Mouse (Mus musculus) forebrain, embryonic 11.5 days (tissue): ENCODE results near the gene Lgals4. TPM values are rescaled to one million over a fixed set of nuclear protein-coding genes. Genes with fewer than 3 reads are reported as not detected.

Source experiments
- ATAC-seq: fragments of 200-750 bp; cut with Nextera tagmentation; replicated peaks from 2 replicates; pipeline ENCODE4 v1.8.0; 2017; ENCODE audit warnings: moderate TSS enrichment; ENCODE audit not compliant: low FRiP score
- DNase-seq: peaks from one replicate; pipeline ENCODE4 v3.0.0-alpha.2; 2017; ENCODE audit warnings: low spot score
- H3K27ac ChIP-seq: fragments of 300-500 bp; sonication (generic); 2 replicates; pipeline ENCODE4 v1.5.1; 2014; ENCODE audit warnings: low read depth, low read length
- H3K27me3 ChIP-seq: fragments of 300-500 bp; sonication (generic); 2 replicates; pipeline ENCODE4 v1.6.1; 2014; ENCODE audit warnings: mild to moderate bottlenecking, low read length, mixed read lengths; ENCODE audit not compliant: control insufficient read depth, insufficient read depth
- H3K36me3 ChIP-seq: fragments of 300-500 bp; sonication (generic); 2 replicates; pipeline ENCODE4 v1.6.1; 2014; ENCODE audit warnings: mild to moderate bottlenecking, low read length, moderate library complexity, mixed read lengths; ENCODE audit not compliant: control insufficient read depth, insufficient read depth
- H3K4me1 ChIP-seq: fragments of 300-500 bp; sonication (generic); replicated peaks from 2 replicates; pipeline ENCODE4 v1.6.1; 2014; ENCODE audit warnings: low read length, mixed read lengths; ENCODE audit not compliant: control insufficient read depth, insufficient read depth
- H3K4me2 ChIP-seq: fragments of 300-500 bp; sonication (generic); 2 replicates; pipeline ENCODE4 v1.6.1; 2014; ENCODE audit warnings: low read depth, mild to moderate bottlenecking, low read length, moderate library complexity, mixed read lengths; ENCODE audit not compliant: severe bottlenecking
- H3K4me3 ChIP-seq: fragments of 300-500 bp; sonication (generic); 2 replicates; pipeline ENCODE4 v1.5.1; 2014; ENCODE audit warnings: low read depth, low read length
- H3K9ac ChIP-seq: fragments of 300-500 bp; sonication (generic); 2 replicates; pipeline ENCODE4 v1.6.1; 2014; ENCODE audit warnings: low read length
- H3K9me3 ChIP-seq: fragments of 300-500 bp; sonication (generic); 2 replicates; pipeline ENCODE4 v1.6.1; 2016; ENCODE audit warnings: low read length, mixed read lengths; ENCODE audit not compliant: control insufficient read depth
- WGBS: fragments of 180-500 bp; shearing (Covaris S2); extraction: QIAGEN DNeasy Blood & Tissue Kit; methylation state at CpG from one replicate; pipeline ENCODE4 v1.1.7; 2014; 5-methylcytosine and 5-hydroxymethylcytosine counted together
- polyA plus RNA-seq: library from polyadenylated mRNA; unstranded; fragments of >200 nt; fragmentation: Nextera tagmentation; extraction: Ambion mirVana; gene quantifications from 2 replicates; pipeline ENCODE4 v1.2.1, GENCODE M21; 2014

Gene Lgals4
- polyA plus RNA-seq: 1.1 and 1.7 TPM in 2 replicates

GRCm38 (mm10) chr7:28833723-28834347 is at the start of gene Lgals4:
Gene Lgals4, plus strand, starts transcription at chr7:28833854.
- H3K27me3 ChIP-seq: no peaks in the 10 kb centered on the region
- no peak within 1 kb of the TSS for H3K4me2 ChIP-seq
- DNase-seq (no peak), ATAC-seq (no peak)
- H3K27ac ChIP-seq: no peak within 1 kb of the TSS
- H3K4me1 ChIP-seq: no peaks in the 10 kb centered on the region
- 81% methylated on average over 6 of the region's 6 CpGs for WGBS
- no peak within 1 kb of the TSS for H3K4me3 ChIP-seq
- H3K9me3 ChIP-seq: no peaks in the 10 kb centered on the region
- no peak within 1 kb of the TSS for H3K9ac ChIP-seq
- no peaks in the 10 kb centered on the region for H3K36me3 ChIP-seq

DNA sequence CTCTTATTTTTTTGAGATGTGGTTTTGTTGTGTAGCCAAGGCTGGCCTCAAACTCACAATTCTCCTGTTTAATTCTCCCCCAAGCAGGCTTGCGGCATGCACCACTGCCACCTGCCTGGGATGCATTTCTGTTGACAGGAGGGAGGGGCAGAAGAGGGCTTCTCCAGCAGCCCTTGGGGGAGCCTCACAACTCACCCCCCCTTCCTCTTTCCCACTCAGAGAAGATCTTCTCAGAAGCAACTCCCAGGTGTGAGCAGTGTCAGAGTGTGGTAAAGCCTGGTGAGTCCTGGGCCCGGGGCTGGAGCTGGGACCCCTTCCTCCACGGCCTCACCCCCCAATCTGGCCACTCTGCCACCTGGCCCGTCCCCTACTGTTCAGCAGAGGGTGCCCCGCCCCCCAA is 48.5 kb upstream of the Lgals4 start:
- no peaks in the 10 kb centered on the region for H3K9me3 ChIP-seq
- H3K27ac ChIP-seq: no peak overlapping the region
- no peaks in the 10 kb centered on the region for H3K27me3 ChIP-seq
- H3K4me2 ChIP-seq: no peak overlapping the region
- no peaks in the 10 kb centered on the region for H3K4me1 ChIP-seq
- DNase-seq (no peak), ATAC-seq (no peak)
- no peak overlapping the region for H3K4me3 ChIP-seq
- H3K36me3 ChIP-seq: no peaks in the 10 kb centered on the region; the same call in 1 of the 2 replicates
- 77% methylated on average over 5 of the region's 5 CpGs for WGBS
- no peak overlapping the region for H3K9ac ChIP-seq

- H3K9me3 ChIP-seq: no peaks in the 10 kb centered on the region
- H3K4me1 ChIP-seq: no peaks in the 10 kb centered on the region
- H3K4me2 ChIP-seq: no peak overlapping the region
- DNase-seq: no peak
- H3K27me3 ChIP-seq: no peaks in the 10 kb centered on the region
- H3K9ac ChIP-seq: no peak overlapping the region
- no peak for ATAC-seq
- H3K27ac ChIP-seq: no peak overlapping the region
- 96% methylated on average over 9 of the region's 9 CpGs for WGBS
- H3K36me3 ChIP-seq: no peaks in the 10 kb centered on the region; the same call in 1 of the 2 replicates
- no peak overlapping the region for H3K4me3 ChIP-seq
These were observed 45.8 kb upstream of the Lgals4 start for GRCm38 (mm10) chr7:28787884-28788283.

DNA sequence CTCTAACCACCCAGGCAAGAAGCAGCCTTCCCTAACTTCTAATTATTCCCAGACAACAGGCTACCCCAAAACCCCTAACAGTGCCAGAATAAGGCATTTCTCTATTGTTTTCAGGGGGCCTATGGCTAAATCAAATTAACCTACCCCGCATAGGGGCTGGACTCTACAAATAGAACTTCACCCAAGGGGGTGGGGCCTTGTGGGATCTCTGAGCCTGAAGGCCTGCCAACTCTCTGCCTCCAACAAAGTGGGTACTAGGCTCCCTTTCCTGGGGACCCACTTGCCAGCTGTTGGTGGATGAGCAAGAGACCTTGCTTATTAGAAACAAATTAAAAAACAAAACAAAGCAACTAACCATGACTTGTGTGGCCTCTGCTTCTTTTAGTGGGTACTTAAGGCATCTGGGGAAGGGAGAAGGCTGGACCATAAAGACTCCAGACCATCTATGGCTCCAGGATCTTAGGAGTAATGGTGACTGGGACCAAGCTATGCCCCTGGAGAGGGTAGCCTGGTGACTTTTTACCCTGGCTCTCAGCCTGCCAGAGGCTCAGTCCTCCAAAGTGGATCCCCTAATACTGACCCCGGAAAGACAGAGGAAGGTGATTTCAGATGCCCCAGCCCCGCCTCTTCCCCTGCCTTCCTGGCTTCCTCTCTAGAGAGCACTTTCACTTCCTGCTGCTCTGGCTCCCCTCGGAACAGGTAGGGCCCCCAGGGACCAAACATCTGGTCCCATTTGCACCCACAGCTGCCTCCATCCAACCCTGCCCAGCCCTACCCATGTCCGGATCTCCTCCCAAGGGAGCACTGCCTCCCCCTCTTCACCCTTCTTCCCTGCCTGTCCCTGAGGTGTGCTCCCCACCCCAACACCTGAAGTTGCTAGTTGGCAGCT is 45.1 kb upstream of the Lgals4 start, which contains the start of gene Rinl:
Gene Rinl (plus strand): TSS at position 663 of the 889 bp plus-strand sequence.
- no peaks in the 10 kb centered on the region for H3K27me3 ChIP-seq
- no peaks in the 10 kb centered on the region; the same call in 1 of the 2 replicates for H3K36me3 ChIP-seq
- ATAC-seq: no peak
- no peak within 1 kb of the TSS for H3K4me2 ChIP-seq
- no peak for DNase-seq
- WGBS: 72% methylated on average over 5 of the region's 5 CpGs
- H3K4me1 ChIP-seq: no peaks in the 10 kb centered on the region
- H3K9ac ChIP-seq: no peak within 1 kb of the TSS
- no peak within 1 kb of the TSS for H3K4me3 ChIP-seq
- no peak within 1 kb of the TSS for H3K27ac ChIP-seq
- H3K9me3 ChIP-seq: no peaks in the 10 kb centered on the region

- 83% methylated on average over 3 of the region's 3 CpGs for WGBS
These were observed 44.4 kb upstream of the Lgals4 start for GRCm38 (mm10) chr7:28789235-28789634.

GRCm38 (mm10) chr7:28790066-28790806 is 43.4 kb upstream of the Lgals4 start:
- ATAC-seq (no peak), DNase-seq (no peak)
- WGBS: 49% methylated on average over 8 of the region's 8 CpGs
- Histone ChIP-seq H3K9me3 (no peaks in the 10 kb centered on the region), H3K27me3 (no peaks in the 10 kb centered on the region), H3K36me3 (no peaks in the 10 kb centered on the region; the same call in 1 of the 2 replicates), H3K4me1 (no peaks in the 10 kb centered on the region), H3K4me3 (no peak overlapping the region), H3K27ac (no peak overlapping the region), H3K9ac (no peak overlapping the region), H3K4me2 (no peak overlapping the region)

More at GRCm38 (mm10) chr7:28789235-28789634, 44.4 kb upstream of the Lgals4 start:
- Histone ChIP-seq H3K27ac (no peak overlapping the region), H3K4me1 (no peaks in the 10 kb centered on the region), H3K36me3 (no peaks in the 10 kb centered on the region; the same call in 1 of the 2 replicates), H3K27me3 (no peaks in the 10 kb centered on the region), H3K9me3 (no peaks in the 10 kb centered on the region), H3K9ac (no peak overlapping the region), H3K4me2 (no peak overlapping the region), H3K4me3 (no peak overlapping the region)
- no peak for ATAC-seq
- no peak for DNase-seq

DNA sequence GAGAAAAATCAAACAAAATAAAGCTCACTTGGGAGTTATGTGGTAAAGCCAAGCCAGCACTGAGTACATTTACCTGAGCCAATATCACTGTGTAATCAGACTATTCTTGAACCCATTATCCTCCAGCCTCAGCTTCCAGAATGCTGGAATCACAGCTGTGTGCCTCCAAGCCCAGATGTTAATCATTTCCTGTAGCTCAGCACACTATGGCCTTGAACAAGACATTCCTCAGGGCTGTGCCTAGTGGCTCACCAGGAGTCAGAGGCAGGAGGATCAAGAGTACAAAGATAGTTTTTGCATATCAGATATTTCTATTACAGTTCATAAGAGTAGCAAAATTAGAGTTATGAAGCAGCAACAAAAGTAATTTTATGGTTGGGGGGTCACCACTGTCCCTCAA is 41.9 kb upstream of the Lgals4 start:
- Histone ChIP-seq H3K9me3 (no peaks in the 10 kb centered on the region), H3K4me2 (no peak overlapping the region), H3K4me1 (no peaks in the 10 kb centered on the region), H3K9ac (no peak overlapping the region), H3K36me3 (no peaks in the 10 kb centered on the region), H3K4me3 (no peak overlapping the region), H3K27ac (no peak overlapping the region), H3K27me3 (no peaks in the 10 kb centered on the region)
- no peak for DNase-seq
- no peak for ATAC-seq

DNA sequence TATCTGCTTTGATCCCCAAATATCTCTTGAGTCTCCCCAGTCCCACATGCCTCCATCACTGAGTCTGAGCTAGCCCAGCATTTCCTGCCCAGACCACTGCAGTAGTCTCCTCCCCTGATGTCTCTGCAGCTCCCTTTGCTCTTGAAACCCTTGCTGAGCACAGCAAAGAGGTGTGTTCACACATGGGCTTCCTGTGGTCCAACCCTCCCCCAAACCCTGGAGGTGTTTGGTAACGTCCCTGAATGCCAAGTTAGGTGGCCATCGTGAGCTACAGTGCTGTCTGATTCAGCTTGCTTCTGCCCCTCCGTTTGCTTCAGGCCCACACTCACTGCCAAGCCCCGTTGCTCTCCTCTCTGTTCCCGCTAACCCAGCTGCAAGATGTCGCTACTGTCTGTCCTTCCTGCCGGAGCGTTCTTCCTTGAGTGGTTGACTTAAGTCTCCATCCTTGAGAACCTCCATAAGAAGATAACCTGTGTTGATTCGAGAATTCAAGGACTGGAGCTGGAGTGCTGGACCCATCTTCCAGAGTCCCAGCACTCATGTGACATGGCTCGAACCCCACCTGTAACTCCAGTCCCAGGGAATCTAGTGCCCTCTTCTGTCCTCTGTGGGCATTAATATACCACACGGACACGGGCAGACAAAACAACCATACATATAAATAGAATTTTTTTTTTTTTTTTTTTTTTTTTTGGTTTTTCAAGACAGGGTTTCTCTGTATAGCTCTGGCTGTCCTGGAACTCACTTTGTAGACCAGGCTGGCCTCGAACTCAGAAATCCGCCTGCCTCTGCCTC is 41.1 kb upstream of the Lgals4 start:
- H3K27me3 ChIP-seq: no peaks in the 10 kb centered on the region

More for the DNA sequence above, 41.1 kb upstream of the Lgals4 start:
- Histone ChIP-seq H3K4me2 (no peak overlapping the region), H3K9ac (no peak overlapping the region), H3K9me3 (no peaks in the 10 kb centered on the region), H3K4me3 (no peak overlapping the region), H3K27ac (no peak overlapping the region), H3K4me1 (no peaks in the 10 kb centered on the region), H3K36me3 (no peaks in the 10 kb centered on the region)
- ATAC-seq (no peak), DNase-seq (no peak)
- WGBS: 80% methylated on average over 13 of the region's 14 CpGs
